In genomic region chr1:74339917-74340316, GRCm38 (mm10) we compare ENCODE assay signal across 21 mouse cellular contexts. TPM values are rescaled to one million over a fixed set of nuclear protein-coding genes. Genes with fewer than 3 reads are reported as not detected.
DNase-seq lines count a peak whose midpoint lies in the region; ATAC-seq and TF ChIP-seq lines count a peak whose summit lies in the region.
"Had no signal": no experiment of that assay in that cellular context is flagged by ENCODE, and none has a peak within 500 bp of the region (broad histone marks: within the 10 kb centered on the region; RNA-seq: fewer than 3 reads in every experiment).

No protein-coding gene starts in this region.

- TF ChIP-seq POLR2A in kidney, adult 2 months (IDR thresholded peaks at IDR 0.05; ENCODE audit: low read depth, low read length): no peak

- H3K9ac ChIP-seq in midbrain, embryonic 11.5 days (ENCODE audit: low read length): no peak overlapping the region
- H3K9ac ChIP-seq in midbrain, postnatal 0 days (replicated peaks; ENCODE audit: low read length, poor library complexity, severe bottlenecking): no peak overlapping the region
- H3K9ac ChIP-seq: embryonic facial prominence, embryonic 12.5 days; embryonic facial prominence, embryonic 15.5 days; forebrain, postnatal 0 days; heart, embryonic 12.5 days; heart, embryonic 15.5 days; hindbrain, embryonic 12.5 days; hindbrain, embryonic 15.5 days had no signal

- no peak overlapping the region for H3K27ac ChIP-seq in heart, embryonic 10.5 days
- peak overlapping the region; percentile 14; the same call in 1 of the 2 replicates for H3K27ac ChIP-seq in kidney, adult 2 months (ENCODE audit: insufficient read depth, low read depth, low read length)
- no peak overlapping the region for H3K27ac ChIP-seq in midbrain, embryonic 11.5 days (ENCODE audit: low read depth, low read length)
- no peak overlapping the region for H3K27ac ChIP-seq in midbrain, postnatal 0 days (ENCODE audit: low read depth, low read length)
- H3K27ac ChIP-seq: embryonic facial prominence, embryonic 12.5 days; embryonic facial prominence, embryonic 15.5 days; heart, embryonic 15.5 days; hindbrain, embryonic 12.5 days; hindbrain, embryonic 15.5 days had no signal

- H3K9me3 ChIP-seq in heart, embryonic 10.5 days: no peaks in the 10 kb centered on the region
- H3K9me3 ChIP-seq in midbrain, embryonic 11.5 days (ENCODE audit: control insufficient read depth, low read length): no peaks in the 10 kb centered on the region
- H3K9me3 ChIP-seq in midbrain, postnatal 0 days (ENCODE audit: low read length): no peaks in the 10 kb centered on the region
- H3K9me3 ChIP-seq in E14TG2a.4 (ENCODE audit: low read length): 0 out of 2 replicates have a peak, but pooled peaks cover 3% of the 10 kb centered on the region
- H3K9me3 ChIP-seq: embryonic facial prominence, embryonic 12.5 days; embryonic facial prominence, embryonic 15.5 days; heart, embryonic 12.5 days; heart, embryonic 15.5 days; hindbrain, embryonic 12.5 days; hindbrain, embryonic 15.5 days had no signal

- peak; percentile 90 for DNase-seq in heart, adult 11 months
- DNase-seq in heart, embryonic 10.5 days (ENCODE audit: low spot score): no peak
- DNase-seq in kidney, adult 2 months: no peak
- no peak for DNase-seq in kidney, postnatal 10 days
- peak; percentile 33 for DNase-seq in midbrain, embryonic 11.5 days (ENCODE audit: low spot score, missing footprints)
- DNase-seq in midbrain, postnatal 0 days (ENCODE audit: low spot score): no peak
- DNase-seq: B cell, adult 2 months had no signal

- H3K4me2 ChIP-seq in midbrain, embryonic 11.5 days: no peak overlapping the region
- no peak overlapping the region for H3K4me2 ChIP-seq in midbrain, postnatal 0 days (ENCODE audit: low read depth, low read length, poor library complexity, severe bottlenecking)
- H3K4me2 ChIP-seq: embryonic facial prominence, embryonic 12.5 days; embryonic facial prominence, embryonic 15.5 days; heart, embryonic 12.5 days; heart, embryonic 15.5 days; hindbrain, embryonic 12.5 days; hindbrain, embryonic 15.5 days had no signal

- no peak overlapping the region for H3K4me3 ChIP-seq in heart, embryonic 10.5 days
- H3K4me3 ChIP-seq in kidney, adult 2 months (ENCODE audit: insufficient read depth, low read depth, low read length): no peak overlapping the region
- H3K4me3 ChIP-seq in midbrain, embryonic 11.5 days (ENCODE audit: low read depth, low read length): no peak overlapping the region
- H3K4me3 ChIP-seq in midbrain, postnatal 0 days (ENCODE audit: low read depth, low read length): no peak overlapping the region
- 0 out of 2 replicates have a peak overlapping the region, but pooled peaks have one; percentile 13 for H3K4me3 ChIP-seq in E14TG2a.4 (replicated peaks; ENCODE audit: low read length)
- H3K4me3 ChIP-seq: embryonic facial prominence, embryonic 12.5 days; embryonic facial prominence, embryonic 15.5 days; heart, embryonic 12.5 days; heart, embryonic 15.5 days; hindbrain, embryonic 12.5 days; hindbrain, embryonic 15.5 days had no signal

- 82% methylated on average over 9 of the region's 9 CpGs for WGBS in heart, embryonic 10.5 days
- 80% methylated on average over 9 of the region's 9 CpGs for WGBS in kidney, adult 2 months
- WGBS in midbrain, embryonic 11.5 days: 89% methylated on average over 9 of the region's 9 CpGs
- 95% methylated on average over 9 of the region's 9 CpGs for whole genome bisulfite sequencing in midbrain, postnatal 0 days

- no peak for TF ChIP-seq CTCF in kidney, adult 2 months (conservative IDR thresholded peaks at IDR 0.05; ENCODE audit: insufficient read depth, insufficient read length, low read depth, low read length)
- TF ChIP-seq CTCF in midbrain, postnatal 0 days (IDR thresholded peaks at IDR 0.05): no peak
- no peak for TF ChIP-seq CTCF in E14TG2a.4 (conservative IDR thresholded peaks at IDR 0.05; ENCODE audit: low read length)

- ATAC-seq in midbrain, embryonic 11.5 days (ENCODE audit: low FRiP score): no peak
- ATAC-seq in midbrain, postnatal 0 days (ENCODE audit: low FRiP score): no peak
- no peak for ATAC-seq in megakaryocyte-erythroid progenitor cell, adult 5-6 weeks (replicated peaks; ENCODE audit: low FRiP score, low TSS enrichment, poor library complexity, severe bottlenecking)
- ATAC-seq: intestine, postnatal 0 days; Patski had no signal

- H3K4me1 ChIP-seq in heart, embryonic 10.5 days: peaks cover 53% of the 10 kb centered on the region
- peaks cover 38% of the 10 kb centered on the region for H3K4me1 ChIP-seq in kidney, adult 2 months (ENCODE audit: control insufficient read depth, insufficient read depth, low read length)
- H3K4me1 ChIP-seq in midbrain, embryonic 11.5 days (ENCODE audit: control insufficient read depth, insufficient read depth, low read length): peaks cover 2% of the 10 kb centered on the region; the same call in 1 of the 2 replicates
- no peaks in the 10 kb centered on the region for H3K4me1 ChIP-seq in midbrain, postnatal 0 days (ENCODE audit: insufficient read depth, low read length)
- peaks cover 67% of the 10 kb centered on the region for H3K4me1 ChIP-seq in E14TG2a.4 (replicated peaks; ENCODE audit: low read depth, low read length)

- H3K27me3 ChIP-seq in heart, embryonic 10.5 days (ENCODE audit: insufficient read depth, poor library complexity, severe bottlenecking): no peaks in the 10 kb centered on the region
- H3K27me3 ChIP-seq in kidney, adult 2 months (replicated peaks; ENCODE audit: control insufficient read depth, insufficient read depth, low read length): no peaks in the 10 kb centered on the region
- H3K27me3 ChIP-seq in midbrain, embryonic 11.5 days (ENCODE audit: control insufficient read depth, insufficient read depth, low read length): no peaks in the 10 kb centered on the region
- H3K27me3 ChIP-seq in midbrain, postnatal 0 days (ENCODE audit: insufficient read depth, low read length): no peaks in the 10 kb centered on the region
- H3K27me3 ChIP-seq in E14TG2a.4 (ENCODE audit: insufficient read depth, low read length): no peaks in the 10 kb centered on the region
- H3K27me3 ChIP-seq: embryonic facial prominence, embryonic 12.5 days; embryonic facial prominence, embryonic 15.5 days; heart, embryonic 12.5 days; heart, embryonic 15.5 days; hindbrain, embryonic 12.5 days; hindbrain, embryonic 15.5 days; Patski had no signal

- H3K36me3 ChIP-seq in heart, embryonic 10.5 days: peaks cover 3% of the 10 kb centered on the region
- no peaks in the 10 kb centered on the region for H3K36me3 ChIP-seq in kidney, adult 2 months (ENCODE audit: control insufficient read depth, insufficient read depth, low read length)
- no peaks in the 10 kb centered on the region for H3K36me3 ChIP-seq in midbrain, embryonic 11.5 days (ENCODE audit: control insufficient read depth, insufficient read depth, low read length)
- H3K36me3 ChIP-seq in midbrain, postnatal 0 days (ENCODE audit: insufficient read depth, low read length): no peaks in the 10 kb centered on the region
- H3K36me3 ChIP-seq in E14TG2a.4 (ENCODE audit: insufficient read depth, low read length): peaks cover 6% of the 10 kb centered on the region; the same call in 1 of the 2 replicates
- H3K36me3 ChIP-seq: embryonic facial prominence, embryonic 12.5 days; heart, embryonic 12.5 days; heart, embryonic 15.5 days; hindbrain, embryonic 15.5 days had no signal

RNA-seq across cellular contexts. Expression of gene Catip, which starts 22.0 kb away (rescaled TPM):
- polyA plus RNA-seq in heart, embryonic 10.5 days (2016; fragmentation: Nextera tagmentation; extraction: Ambion mirVana): 0.20 and 0.28 TPM in 2 replicates
- polyA plus RNA-seq in kidney, adult 2 months (2012; rRNA removed): 0.33 and 0.43 TPM in 2 replicates
- 0.05 and 0.22 TPM in 2 replicates for polyA plus RNA-seq in midbrain, embryonic 11.5 days (2014; fragmentation: Nextera tagmentation; extraction: Ambion mirVana)
- 2.7 and 4.0 TPM in 2 replicates for total RNA-seq in midbrain, postnatal 0 days (2014; rRNA removed)
- polyA plus RNA-seq in midbrain, postnatal 0 days (2015; fragmentation: Nextera tagmentation; extraction: Ambion mirVana): 1.6 and 2.4 TPM in 2 replicates
- total RNA-seq in megakaryocyte-erythroid progenitor cell, adult 5-6 weeks (2014; fragmentation: Nextera tagmentation): not detected in 2 replicates
- not detected in 2 replicates for total RNA-seq in megakaryocyte-erythroid progenitor cell, adult 5-6 weeks (2017)
- total RNA-seq: common myeloid progenitor, adult 5-6 weeks; gastrocnemius, postnatal 25 days had no signal

RNA-seq across cellular contexts. Expression of gene Tmbim1, which starts 34.5 kb away (rescaled TPM):
- 25.5 and 33.1 TPM in 2 replicates for polyA plus RNA-seq in heart, embryonic 10.5 days (2016; fragmentation: Nextera tagmentation; extraction: Ambion mirVana)
- polyA plus RNA-seq in kidney, adult 2 months (2012; rRNA removed): 74.1 and 103 TPM in 2 replicates
- 6.4 and 7.0 TPM in 2 replicates for polyA plus RNA-seq in midbrain, embryonic 11.5 days (2014; fragmentation: Nextera tagmentation; extraction: Ambion mirVana)
- 9.8 and 20.7 TPM in 2 replicates for total RNA-seq in midbrain, postnatal 0 days (2014; rRNA removed)
- polyA plus RNA-seq in midbrain, postnatal 0 days (2015; fragmentation: Nextera tagmentation; extraction: Ambion mirVana): 9.8 and 10.5 TPM in 2 replicates
- 10.1 and 16.8 TPM in 2 replicates for total RNA-seq in megakaryocyte-erythroid progenitor cell, adult 5-6 weeks (2014; fragmentation: Nextera tagmentation)
- 13.6 and 13.9 TPM in 2 replicates for total RNA-seq in megakaryocyte-erythroid progenitor cell, adult 5-6 weeks (2017)

RNA-seq across cellular contexts. Expression of gene Slc11a1, which starts 35.1 kb away (rescaled TPM):
- 1.1 and 1.6 TPM in 2 replicates for polyA plus RNA-seq in heart, embryonic 10.5 days (2016; fragmentation: Nextera tagmentation; extraction: Ambion mirVana)
- 13.4 and 15.3 TPM in 2 replicates for polyA plus RNA-seq in kidney, adult 2 months (2012; rRNA removed)
- 1.6 and 2.1 TPM in 2 replicates for polyA plus RNA-seq in midbrain, embryonic 11.5 days (2014; fragmentation: Nextera tagmentation; extraction: Ambion mirVana)
- 7.8 and 12.6 TPM in 2 replicates for total RNA-seq in midbrain, postnatal 0 days (2014; rRNA removed)
- polyA plus RNA-seq in midbrain, postnatal 0 days (2015; fragmentation: Nextera tagmentation; extraction: Ambion mirVana): 1.3 and 1.7 TPM in 2 replicates
- not detected in 2 replicates for total RNA-seq in megakaryocyte-erythroid progenitor cell, adult 5-6 weeks (2014; fragmentation: Nextera tagmentation)
- 0.42 TPM in 1 of 2 replicates, not detected in the other for total RNA-seq in megakaryocyte-erythroid progenitor cell, adult 5-6 weeks (2017)
- total RNA-seq: hematopoietic stem cell, adult 5-6 weeks had no signal

RNA-seq across cellular contexts. Expression of gene Ctdsp1, which starts 51.4 kb away (rescaled TPM):
- polyA plus RNA-seq in heart, embryonic 10.5 days (2016; fragmentation: Nextera tagmentation; extraction: Ambion mirVana): 55.9 and 69.2 TPM in 2 replicates
- 185 and 187 TPM in 2 replicates for polyA plus RNA-seq in kidney, adult 2 months (2012; rRNA removed)
- polyA plus RNA-seq in midbrain, embryonic 11.5 days (2014; fragmentation: Nextera tagmentation; extraction: Ambion mirVana): 33.4 and 37.9 TPM in 2 replicates
- total RNA-seq in midbrain, postnatal 0 days (2014; rRNA removed): 23.9 and 29.3 TPM in 2 replicates
- 11.7 and 12.1 TPM in 2 replicates for polyA plus RNA-seq in midbrain, postnatal 0 days (2015; fragmentation: Nextera tagmentation; extraction: Ambion mirVana)
- total RNA-seq in megakaryocyte-erythroid progenitor cell, adult 5-6 weeks (2014; fragmentation: Nextera tagmentation): 84.0 and 87.0 TPM in 2 replicates
- total RNA-seq in megakaryocyte-erythroid progenitor cell, adult 5-6 weeks (2017): 19.5 and 26.8 TPM in 2 replicates

RNA-seq across cellular contexts. Expression of gene Pnkd, which starts 55.2 kb away (rescaled TPM):
- 170 and 253 TPM in 2 replicates for polyA plus RNA-seq in heart, embryonic 10.5 days (2016; fragmentation: Nextera tagmentation; extraction: Ambion mirVana)
- polyA plus RNA-seq in kidney, adult 2 months (2012; rRNA removed): 139 and 165 TPM in 2 replicates
- 83.9 and 84.6 TPM in 2 replicates for polyA plus RNA-seq in midbrain, embryonic 11.5 days (2014; fragmentation: Nextera tagmentation; extraction: Ambion mirVana)
- 101 and 116 TPM in 2 replicates for total RNA-seq in midbrain, postnatal 0 days (2014; rRNA removed)
- 135 and 140 TPM in 2 replicates for polyA plus RNA-seq in midbrain, postnatal 0 days (2015; fragmentation: Nextera tagmentation; extraction: Ambion mirVana)
- 22.4 and 50.1 TPM in 2 replicates for total RNA-seq in megakaryocyte-erythroid progenitor cell, adult 5-6 weeks (2014; fragmentation: Nextera tagmentation)
- total RNA-seq in megakaryocyte-erythroid progenitor cell, adult 5-6 weeks (2017): 14.1 and 22.8 TPM in 2 replicates

Comparison
In these comparisons a context has a peak if more than half of its experiments do, and no peak if none do; other contexts are left out.
1. DNase-seq: peak in heart, adult 11 months (single experiment) and midbrain, embryonic 11.5 days (single experiment); none in heart, embryonic 10.5 days (single experiment), kidney, adult 2 months (single experiment), kidney, postnatal 10 days (single experiment) and midbrain, postnatal 0 days (single experiment).